Mouse (Mus musculus) adrenal gland, postnatal 14 days (tissue): ENCODE data around the gene Nif3l1. TPM values are rescaled to one million over a fixed set of nuclear protein-coding genes. Genes with fewer than 3 reads are reported as not detected.

Source experiments
- DNase-seq: peaks from one replicate; pipeline ENCODE4 v3.0.0; 2021; ENCODE audit warnings: mixed read lengths
- total RNA-seq: library from RNA; stranded (reverse); gene quantifications from 2 replicates; pipeline ENCODE4 v1.2.3, GENCODE M21; 2021

The Nif3l1 gene
- total RNA-seq, 1 experiment from 2014 or later = 17.6 TPM

- DNase-seq = no peak
These were observed 13.2 kb downstream of the Nif3l1 start for GRCm38 (mm10) chr1:58458175-58458574.

- DNase-seq = no peak
These were observed 13.9 kb downstream of the Nif3l1 start for GRCm38 (mm10) chr1:58458867-58459266.

GRCm38 (mm10) chr1:58460566-58460965 lies 15.6 kb downstream of the Nif3l1 start:
- no peak for DNase-seq

- DNase-seq = no peak
These were observed 19.0 kb downstream of the Nif3l1 start for GRCm38 (mm10) chr1:58463935-58464334.

GRCm38 (mm10) chr1:58465042-58465441 lies 20.1 kb downstream of the Nif3l1 start:
- DNase-seq = no peak

- no peak for DNase-seq
These were observed 20.6 kb downstream of the Nif3l1 start for GRCm38 (mm10) chr1:58465561-58465960.

GRCm38 (mm10) chr1:58475662-58476061 lies 30.7 kb downstream of the Nif3l1 start:
- DNase-seq = no peak

GRCm38 (mm10) chr1:58482647-58483046 lies 37.7 kb downstream of the Nif3l1 start:
- DNase-seq = no peak

GRCm38 (mm10) chr1:58495603-58496002 lies 50.7 kb downstream of the Nif3l1 start:
- DNase-seq = no peak

GRCm38 (mm10) chr1:58497678-58498077 lies 52.7 kb downstream of the Nif3l1 start:
- DNase-seq = no peak

- no peak for DNase-seq
These were observed 53.8 kb downstream of the Nif3l1 start for GRCm38 (mm10) chr1:58498758-58499157.

GRCm38 (mm10) chr1:58503134-58503533 lies 58.2 kb downstream of the Nif3l1 start:
- DNase-seq = no peak

- no peak for DNase-seq
These were observed 58.9 kb downstream of the Nif3l1 start for GRCm38 (mm10) chr1:58503793-58504370.

GRCm38 (mm10) chr1:58504577-58505254 lies 59.8 kb downstream of the Nif3l1 start, which contains the start of gene Orc2:
TSS of gene Orc2 (minus strand) at chr1:58505109.
- peak; percentile 96 for DNase-seq

- DNase-seq = no peak
These were observed 62.3 kb downstream of the Nif3l1 start for GRCm38 (mm10) chr1:58507249-58507648.

Other genes with a start within 250 kb of the Nif3l1 start
- 0.07 and 0.08 TPM in 2 replicates for gene Aox4, start 234.8 kb upstream of the Nif3l1 start, total RNA-seq
- 0.23 and 0.26 TPM in 2 replicates for gene Aox2, start 166.8 kb upstream of the Nif3l1 start, total RNA-seq
- 180 and 184 TPM in 2 replicates for gene Bzw1, start 52.3 kb upstream of the Nif3l1 start, total RNA-seq
- gene Clk1, start 21.1 kb upstream of the Nif3l1 start, total RNA-seq = 167 and 176 TPM in 2 replicates
- 26.5 and 35.0 TPM in 2 replicates for gene Ppil3, start 335 bp downstream of the Nif3l1 start, total RNA-seq
- gene Orc2, start 60.0 kb downstream of the Nif3l1 start, total RNA-seq = 20.5 and 24.9 TPM in 2 replicates
- gene Fam126b, start 141.2 kb downstream of the Nif3l1 start, total RNA-seq = 51.3 and 53.5 TPM in 2 replicates
- 224 and 254 TPM in 2 replicates for gene Ndufb3, start 141.2 kb downstream of the Nif3l1 start, total RNA-seq